In genomic region chr9:123165781-123166443, GRCm38 (mm10) we compare ENCODE assay signal across 23 mouse cellular contexts. TPM values are rescaled to one million over a fixed set of nuclear protein-coding genes. Genes with fewer than 3 reads are reported as not detected.
A peak's percentile ranks its signal among the peaks of the same experiment; 100 is the strongest.
DNase-seq lines count a peak whose midpoint lies in the region; ATAC-seq and TF ChIP-seq lines count a peak whose summit lies in the region.
"Had no signal": no experiment of that assay in that cellular context is flagged by ENCODE, and none has a peak within 500 bp of the region (broad histone marks: within the 10 kb centered on the region; RNA-seq: fewer than 3 reads in every experiment).

No protein-coding gene starts in this region.

- H3K9me3 ChIP-seq in hindbrain, embryonic 12.5 days (replicated peaks), result no peaks in the 10 kb centered on the region
- no peaks in the 10 kb centered on the region for H3K9me3 ChIP-seq in hindbrain, postnatal 0 days (ENCODE audit: low read length)
- no peaks in the 10 kb centered on the region for H3K9me3 ChIP-seq in midbrain, embryonic 12.5 days
- H3K9me3 ChIP-seq in midbrain, postnatal 0 days (ENCODE audit: low read length), result no peaks in the 10 kb centered on the region
- no peaks in the 10 kb centered on the region for H3K9me3 ChIP-seq in intestine, embryonic 15.5 days
- H3K9me3 ChIP-seq: hindbrain, embryonic 13.5 days had no signal

- H3K4me1 ChIP-seq in hindbrain, embryonic 12.5 days, result no peaks in the 10 kb centered on the region
- H3K4me1 ChIP-seq in hindbrain, postnatal 0 days (ENCODE audit: insufficient read depth, low read length), result no peaks in the 10 kb centered on the region
- H3K4me1 ChIP-seq in midbrain, embryonic 12.5 days, result no peaks in the 10 kb centered on the region
- no peaks in the 10 kb centered on the region for H3K4me1 ChIP-seq in midbrain, postnatal 0 days (ENCODE audit: insufficient read depth, low read length)
- no peaks in the 10 kb centered on the region for H3K4me1 ChIP-seq in intestine, embryonic 15.5 days (replicated peaks)

- no peak overlapping the region for H3K4me2 ChIP-seq in hindbrain, embryonic 12.5 days (replicated peaks)
- H3K4me2 ChIP-seq in hindbrain, postnatal 0 days (ENCODE audit: low read depth, low read length), result no peak overlapping the region
- H3K4me2 ChIP-seq in midbrain, embryonic 12.5 days (replicated peaks), result no peak overlapping the region
- H3K4me2 ChIP-seq in midbrain, postnatal 0 days (ENCODE audit: low read depth, low read length, poor library complexity, severe bottlenecking), result no peak overlapping the region
- no peak overlapping the region for H3K4me2 ChIP-seq in intestine, embryonic 15.5 days (replicated peaks)
- H3K4me2 ChIP-seq: heart, embryonic 11.5 days; hindbrain, embryonic 13.5 days had no signal

- H3K27me3 ChIP-seq in hindbrain, embryonic 12.5 days, result no peaks in the 10 kb centered on the region
- no peaks in the 10 kb centered on the region for H3K27me3 ChIP-seq in hindbrain, postnatal 0 days (ENCODE audit: insufficient read depth, low read length)
- H3K27me3 ChIP-seq in midbrain, embryonic 12.5 days, result no peaks in the 10 kb centered on the region
- no peaks in the 10 kb centered on the region for H3K27me3 ChIP-seq in midbrain, postnatal 0 days (ENCODE audit: insufficient read depth, low read length)
- H3K27me3 ChIP-seq in intestine, embryonic 15.5 days (replicated peaks), result no peaks in the 10 kb centered on the region
- H3K27me3 ChIP-seq: hindbrain, embryonic 13.5 days; Patski had no signal

- WGBS in hindbrain, embryonic 12.5 days, result 83% methylated on average over 3 of the region's 3 CpGs
- 72% methylated on average over 3 of the region's 3 CpGs for WGBS in hindbrain, postnatal 0 days
- 81% methylated on average over 3 of the region's 3 CpGs for WGBS in midbrain, embryonic 12.5 days
- 69% methylated on average over 3 of the region's 3 CpGs for WGBS in midbrain, postnatal 0 days
- 90% methylated on average over 3 of the region's 3 CpGs for WGBS in intestine, embryonic 15.5 days

- TF ChIP-seq CTCF in hindbrain, postnatal 0 days (IDR thresholded peaks at IDR 0.05; ENCODE audit: low read depth), result no peak
- no peak for TF ChIP-seq CTCF in midbrain, postnatal 0 days (IDR thresholded peaks at IDR 0.05)

- H3K9ac ChIP-seq in hindbrain, embryonic 12.5 days, result no peak overlapping the region
- no peak overlapping the region for H3K9ac ChIP-seq in hindbrain, postnatal 0 days (replicated peaks; ENCODE audit: low read length)
- no peak overlapping the region for H3K9ac ChIP-seq in midbrain, embryonic 12.5 days (replicated peaks)
- H3K9ac ChIP-seq in midbrain, postnatal 0 days (replicated peaks; ENCODE audit: low read length, poor library complexity, severe bottlenecking), result no peak overlapping the region
- H3K9ac ChIP-seq in intestine, embryonic 15.5 days, result no peak overlapping the region
- H3K9ac ChIP-seq: hindbrain, embryonic 13.5 days; liver, postnatal 0 days had no signal

- ATAC-seq in hindbrain, embryonic 12.5 days (ENCODE audit: low FRiP score), result 0 out of 2 replicates have a peak, but pooled peaks have one; percentile 26
- ATAC-seq in hindbrain, postnatal 0 days, result no peak
- 0 out of 2 replicates have a peak, but pooled peaks have one; percentile 23 for ATAC-seq in midbrain, embryonic 12.5 days (ENCODE audit: low FRiP score, low read depth)
- no peak for ATAC-seq in midbrain, postnatal 0 days (ENCODE audit: low FRiP score)
- ATAC-seq in intestine, embryonic 15.5 days, result no peak
- ATAC-seq: intestine, embryonic 16.5 days; liver, postnatal 0 days; Patski had no signal

- no peak overlapping the region for H3K27ac ChIP-seq in hindbrain, embryonic 12.5 days
- no peak overlapping the region for H3K27ac ChIP-seq in hindbrain, postnatal 0 days
- H3K27ac ChIP-seq in midbrain, embryonic 12.5 days (replicated peaks), result no peak overlapping the region
- no peak overlapping the region for H3K27ac ChIP-seq in midbrain, postnatal 0 days (ENCODE audit: low read depth, low read length)
- H3K27ac ChIP-seq in intestine, embryonic 15.5 days, result no peak overlapping the region
- H3K27ac ChIP-seq: gastrocnemius, adult 2 months; hindbrain, embryonic 13.5 days; stomach, postnatal 0 days had no signal

- H3K4me3 ChIP-seq in hindbrain, embryonic 12.5 days, result no peak overlapping the region
- no peak overlapping the region for H3K4me3 ChIP-seq in hindbrain, postnatal 0 days (ENCODE audit: low read length)
- no peak overlapping the region for H3K4me3 ChIP-seq in midbrain, embryonic 12.5 days
- no peak overlapping the region for H3K4me3 ChIP-seq in midbrain, postnatal 0 days (ENCODE audit: low read depth, low read length)
- no peak overlapping the region for H3K4me3 ChIP-seq in intestine, embryonic 15.5 days (replicated peaks)
- H3K4me3 ChIP-seq: gastrocnemius, adult 2 months; hindbrain, embryonic 13.5 days had no signal

- H3K36me3 ChIP-seq in hindbrain, embryonic 12.5 days, result no peaks in the 10 kb centered on the region
- no peaks in the 10 kb centered on the region for H3K36me3 ChIP-seq in hindbrain, postnatal 0 days (ENCODE audit: insufficient read depth, low read length)
- no peaks in the 10 kb centered on the region for H3K36me3 ChIP-seq in midbrain, embryonic 12.5 days
- H3K36me3 ChIP-seq in midbrain, postnatal 0 days (ENCODE audit: insufficient read depth, low read length), result no peaks in the 10 kb centered on the region
- no peaks in the 10 kb centered on the region for H3K36me3 ChIP-seq in intestine, embryonic 15.5 days
- H3K36me3 ChIP-seq: hindbrain, embryonic 13.5 days had no signal

- no peak for DNase-seq in hindbrain, postnatal 0 days (ENCODE audit: low spot score)
- DNase-seq in midbrain, postnatal 0 days (ENCODE audit: low spot score), result no peak
- DNase-seq in adipocyte (ENCODE audit: low spot score), result peak; percentile 31
- DNase-seq in forelimb bud, embryonic 11.5 days (ENCODE audit: low read depth, low spot score), result peak; percentile 17
- DNase-seq in lung, postnatal 25 days (ENCODE audit: low spot score), result no peak
- DNase-seq: adrenal gland, postnatal 10 days; cerebellum, adult 11 months; cerebellum, postnatal 10 days; gastrocnemius, adult 2 months; heart, postnatal 10 days; liver, postnatal 0 days; lung, postnatal 4 days; right cerebral cortex, postnatal 4 days had no signal

RNA-seq across cellular contexts. Expression of gene Clec3b, which starts 15.2 kb away (rescaled TPM):
- polyA plus RNA-seq in hindbrain, embryonic 12.5 days (2016; fragmentation: Nextera tagmentation; extraction: Ambion mirVana), result 0.22 TPM in 1 of 2 replicates, not detected in the other
- total RNA-seq in hindbrain, postnatal 0 days (2014; rRNA removed), result 3.8 and 5.8 TPM in 2 replicates
- 5.6 and 6.9 TPM in 2 replicates for polyA plus RNA-seq in hindbrain, postnatal 0 days (2015; fragmentation: Nextera tagmentation; extraction: Ambion mirVana)
- 0.31 TPM in 1 of 2 replicates, not detected in the other for polyA plus RNA-seq in midbrain, embryonic 12.5 days (2016; fragmentation: Nextera tagmentation; extraction: Ambion mirVana)
- 1.3 TPM in 2 replicates for total RNA-seq in midbrain, postnatal 0 days (2014; rRNA removed)
- 3.7 and 4.9 TPM in 2 replicates for polyA plus RNA-seq in midbrain, postnatal 0 days (2015; fragmentation: Nextera tagmentation; extraction: Ambion mirVana)
- 0.51 TPM in 1 of 2 replicates, not detected in the other for polyA plus RNA-seq in intestine, embryonic 15.5 days (2015; fragmentation: Nextera tagmentation; extraction: Ambion mirVana)
- total RNA-seq: granulocyte monocyte progenitor cell, adult 5-6 weeks had no signal
- polyA plus RNA-seq: heart, embryonic 11.5 days; liver, postnatal 0 days; neural tube, embryonic 11.5 days; Patski had no signal

RNA-seq across cellular contexts. Expression of gene Cdcp1, which starts 49.9 kb away (rescaled TPM):
- 1.2 and 1.4 TPM in 2 replicates for polyA plus RNA-seq in hindbrain, embryonic 12.5 days (2016; fragmentation: Nextera tagmentation; extraction: Ambion mirVana)
- total RNA-seq in hindbrain, postnatal 0 days (2014; rRNA removed), result 0.26 and 0.29 TPM in 2 replicates
- 0.14 and 0.38 TPM in 2 replicates for polyA plus RNA-seq in hindbrain, postnatal 0 days (2015; fragmentation: Nextera tagmentation; extraction: Ambion mirVana)
- polyA plus RNA-seq in midbrain, embryonic 12.5 days (2016; fragmentation: Nextera tagmentation; extraction: Ambion mirVana), result 0.11 and 0.17 TPM in 2 replicates
- total RNA-seq in midbrain, postnatal 0 days (2014; rRNA removed), result 0.44 and 0.61 TPM in 2 replicates
- polyA plus RNA-seq in midbrain, postnatal 0 days (2015; fragmentation: Nextera tagmentation; extraction: Ambion mirVana), result 0.17 and 0.25 TPM in 2 replicates
- 13.6 and 14.7 TPM in 2 replicates for polyA plus RNA-seq in intestine, embryonic 15.5 days (2015; fragmentation: Nextera tagmentation; extraction: Ambion mirVana)
- total RNA-seq: gastrocnemius, adult 2 months; granulocyte monocyte progenitor cell, adult 5-6 weeks had no signal
- polyA plus RNA-seq: Patski had no signal

RNA-seq across cellular contexts. Expression of gene Exosc7, which starts 52.9 kb away (rescaled TPM):
- 80.1 and 84.2 TPM in 2 replicates for polyA plus RNA-seq in hindbrain, embryonic 12.5 days (2016; fragmentation: Nextera tagmentation; extraction: Ambion mirVana)
- total RNA-seq in hindbrain, postnatal 0 days (2014; rRNA removed), result 25.9 and 31.3 TPM in 2 replicates
- polyA plus RNA-seq in hindbrain, postnatal 0 days (2015; fragmentation: Nextera tagmentation; extraction: Ambion mirVana), result 57.5 and 64.5 TPM in 2 replicates
- polyA plus RNA-seq in midbrain, embryonic 12.5 days (2016; fragmentation: Nextera tagmentation; extraction: Ambion mirVana), result 96.5 and 103 TPM in 2 replicates
- 21.4 and 36.7 TPM in 2 replicates for total RNA-seq in midbrain, postnatal 0 days (2014; rRNA removed)
- polyA plus RNA-seq in midbrain, postnatal 0 days (2015; fragmentation: Nextera tagmentation; extraction: Ambion mirVana), result 59.3 and 61.1 TPM in 2 replicates
- 135 and 138 TPM in 2 replicates for polyA plus RNA-seq in intestine, embryonic 15.5 days (2015; fragmentation: Nextera tagmentation; extraction: Ambion mirVana)

RNA-seq across cellular contexts. Expression of gene Zdhhc3, which starts 52.9 kb away (rescaled TPM):
- 81.0 and 82.8 TPM in 2 replicates for polyA plus RNA-seq in hindbrain, embryonic 12.5 days (2016; fragmentation: Nextera tagmentation; extraction: Ambion mirVana)
- 82.9 and 91.6 TPM in 2 replicates for total RNA-seq in hindbrain, postnatal 0 days (2014; rRNA removed)
- polyA plus RNA-seq in hindbrain, postnatal 0 days (2015; fragmentation: Nextera tagmentation; extraction: Ambion mirVana), result 81.8 and 83.4 TPM in 2 replicates
- 84.1 and 86.4 TPM in 2 replicates for polyA plus RNA-seq in midbrain, embryonic 12.5 days (2016; fragmentation: Nextera tagmentation; extraction: Ambion mirVana)
- total RNA-seq in midbrain, postnatal 0 days (2014; rRNA removed), result 72.5 and 76.7 TPM in 2 replicates
- polyA plus RNA-seq in midbrain, postnatal 0 days (2015; fragmentation: Nextera tagmentation; extraction: Ambion mirVana), result 85.4 and 86.9 TPM in 2 replicates
- polyA plus RNA-seq in intestine, embryonic 15.5 days (2015; fragmentation: Nextera tagmentation; extraction: Ambion mirVana), result 78.6 and 82.6 TPM in 2 replicates

Comparison
In these comparisons a context has a peak if more than half of its experiments do, and no peak if none do; other contexts are left out.
1. ATAC-seq: peak in hindbrain, embryonic 12.5 days (single experiment) and midbrain, embryonic 12.5 days (single experiment); none in hindbrain, postnatal 0 days (single experiment), midbrain, postnatal 0 days (single experiment) and intestine, embryonic 15.5 days (single experiment).
2. DNase-seq: peak in adipocyte (single experiment) and forelimb bud, embryonic 11.5 days (single experiment); none in hindbrain, postnatal 0 days (single experiment), midbrain, postnatal 0 days (single experiment) and lung, postnatal 25 days (single experiment).